Mouse (Mus musculus): ENCODE data around the gene Scgb1b30.

DNA sequence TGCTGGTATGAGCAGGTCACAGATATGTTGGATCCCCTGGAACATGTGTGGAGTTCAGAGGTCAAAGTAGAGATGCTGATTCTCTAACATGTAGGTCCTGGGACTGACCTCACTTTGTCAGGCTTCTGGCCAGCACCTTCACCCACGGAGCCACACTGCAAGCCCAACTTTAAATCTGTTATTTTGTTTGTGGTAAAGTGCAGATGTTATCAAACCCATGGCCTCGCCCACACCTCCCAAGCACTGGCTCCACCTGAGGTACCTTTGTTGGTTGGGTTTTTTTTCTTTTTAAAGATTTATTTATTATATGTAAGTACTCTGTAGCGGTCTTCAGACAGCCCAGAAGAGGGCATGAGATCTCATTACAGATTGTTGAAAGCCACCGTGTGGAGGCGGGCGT lies 44.3 kb downstream of the Scgb1b30 start:
- TF ChIP-seq CTCF (IDR thresholded peaks at IDR 0.05; ENCODE audit: extremely low read depth, insufficient read length, insufficient replicate concordance, low read depth, low read length): no peak
- TF ChIP-seq POLR2A (IDR thresholded peaks at IDR 0.05; ENCODE audit: low read depth, low read length): no peak

All from small intestine, adult 2 months (tissue).